Comparison of ENCODE assay signal across 8 mouse cellular contexts in genomic region chr12:86162890-86163816, GRCm38 (mm10).
DNase-seq lines count a peak whose midpoint lies in the region; ATAC-seq and TF ChIP-seq lines count a peak whose summit lies in the region.

No protein-coding gene starts in this region.

- H3K27ac ChIP-seq in kidney, embryonic 14.5 days (ENCODE audit: low read depth, low read length) = peak overlapping the region; percentile 24
- peak overlapping the region; percentile 70 for H3K27ac ChIP-seq in bone marrow macrophage, adult 2 months (ENCODE audit: insufficient read depth, low read depth, low read length)
- no peak overlapping the region for H3K27ac ChIP-seq in embryonic facial prominence, embryonic 14.5 days (replicated peaks; ENCODE audit: low read depth, low read length)
- peak overlapping the region; percentile 15; the same call in 1 of the 2 replicates for H3K27ac ChIP-seq in limb, embryonic 13.5 days
- no peak overlapping the region for H3K27ac ChIP-seq in lung, postnatal 0 days (ENCODE audit: low read length)

- no peak overlapping the region for H3K9ac ChIP-seq in kidney, embryonic 14.5 days (ENCODE audit: low read depth, low read length)
- H3K9ac ChIP-seq in embryonic facial prominence, embryonic 14.5 days (ENCODE audit: low read depth, low read length) = no peak overlapping the region
- peak overlapping the region; percentile 31; the same call in 1 of the 2 replicates for H3K9ac ChIP-seq in limb, embryonic 13.5 days
- H3K9ac ChIP-seq in lung, postnatal 0 days (replicated peaks; ENCODE audit: low read depth) = no peak overlapping the region

- 28% methylated on average over 12 of the region's 12 CpGs for WGBS in kidney, embryonic 14.5 days
- 21% methylated on average over 10 of the region's 12 CpGs for WGBS in embryonic facial prominence, embryonic 14.5 days
- WGBS in limb, embryonic 13.5 days = 25% methylated on average over 12 of the region's 12 CpGs
- WGBS in lung, postnatal 0 days = 50% methylated on average over 12 of the region's 12 CpGs

- no peaks in the 10 kb centered on the region; the same call in 1 of the 2 replicates for H3K36me3 ChIP-seq in kidney, embryonic 14.5 days (ENCODE audit: control insufficient read depth, insufficient read depth, low read length)
- 0 out of 2 replicates have a peak, but pooled peaks cover 4% of the 10 kb centered on the region for H3K36me3 ChIP-seq in embryonic facial prominence, embryonic 14.5 days (ENCODE audit: control insufficient read depth, insufficient read depth, low read length)
- H3K36me3 ChIP-seq in limb, embryonic 13.5 days = peaks cover 14% of the 10 kb centered on the region
- no peaks in the 10 kb centered on the region for H3K36me3 ChIP-seq in lung, postnatal 0 days (ENCODE audit: insufficient read depth, low read length)

- no peaks in the 10 kb centered on the region for H3K27me3 ChIP-seq in kidney, embryonic 14.5 days (ENCODE audit: control insufficient read depth, insufficient read depth, low read length)
- no peaks in the 10 kb centered on the region for H3K27me3 ChIP-seq in embryonic facial prominence, embryonic 14.5 days (replicated peaks; ENCODE audit: control insufficient read depth, insufficient read depth, low read length)
- H3K27me3 ChIP-seq in limb, embryonic 13.5 days = no peaks in the 10 kb centered on the region
- H3K27me3 ChIP-seq in lung, postnatal 0 days (replicated peaks; ENCODE audit: insufficient read depth, low read length) = no peaks in the 10 kb centered on the region

- H3K4me3 ChIP-seq in kidney, embryonic 14.5 days (ENCODE audit: low read length) = no peak overlapping the region
- H3K4me3 ChIP-seq in bone marrow macrophage, adult 2 months (ENCODE audit: insufficient read depth, low read length) = no peak overlapping the region
- no peak overlapping the region for H3K4me3 ChIP-seq in embryonic facial prominence, embryonic 14.5 days (ENCODE audit: low read depth, low read length)
- H3K4me3 ChIP-seq in limb, embryonic 13.5 days = no peak overlapping the region
- no peak overlapping the region for H3K4me3 ChIP-seq in lung, postnatal 0 days (ENCODE audit: low read depth, low read length)

- no peak for DNase-seq in kidney, adult 18-20 months
- peak; percentile 19 for DNase-seq in embryonic facial prominence, embryonic 14.5 days (ENCODE audit: low spot score)
- DNase-seq in lung, postnatal 0 days (ENCODE audit: low spot score) = no peak
- DNase-seq in left cerebral cortex, adult 11 months (ENCODE audit: low spot score) = no peak
- no peak for DNase-seq in frontal cortex, postnatal 25 days (ENCODE audit: low spot score in 2 of 2)

- H3K9me3 ChIP-seq in kidney, embryonic 14.5 days (ENCODE audit: control insufficient read depth, low read length) = 0 out of 2 replicates have a peak, but pooled peaks cover 2% of the 10 kb centered on the region
- H3K9me3 ChIP-seq in embryonic facial prominence, embryonic 14.5 days (ENCODE audit: control insufficient read depth, low read length) = no peaks in the 10 kb centered on the region
- H3K9me3 ChIP-seq in limb, embryonic 13.5 days = peaks cover 6% of the 10 kb centered on the region; the same call in 1 of the 2 replicates
- no peaks in the 10 kb centered on the region for H3K9me3 ChIP-seq in lung, postnatal 0 days (ENCODE audit: low read length)

- no peak for TF ChIP-seq EP300 in lung, postnatal 0 days (IDR thresholded peaks at IDR 0.05)

- TF ChIP-seq POLR2A in bone marrow macrophage, adult 2 months (IDR thresholded peaks at IDR 0.05; ENCODE audit: borderline replicate concordance, low read depth, low read length) = no peak

- no peak for TF ChIP-seq CTCF in bone marrow macrophage, adult 2 months (IDR thresholded peaks at IDR 0.05; ENCODE audit: low read depth, low read length)
- TF ChIP-seq CTCF in lung, postnatal 0 days (IDR thresholded peaks at IDR 0.05) = no peak

- H3K4me1 ChIP-seq in kidney, embryonic 14.5 days (ENCODE audit: control insufficient read depth, insufficient read depth, low read length) = peaks cover 14% of the 10 kb centered on the region; the same call in 1 of the 2 replicates
- H3K4me1 ChIP-seq in bone marrow macrophage, adult 2 months (ENCODE audit: control insufficient read depth, insufficient read depth, low read length) = peaks cover 42% of the 10 kb centered on the region
- peaks cover 23% of the 10 kb centered on the region for H3K4me1 ChIP-seq in embryonic facial prominence, embryonic 14.5 days (ENCODE audit: control insufficient read depth, insufficient read depth, low read length)
- peaks cover 42% of the 10 kb centered on the region for H3K4me1 ChIP-seq in limb, embryonic 13.5 days
- H3K4me1 ChIP-seq in lung, postnatal 0 days (ENCODE audit: insufficient read depth, low read depth, low read length) = no peaks in the 10 kb centered on the region

- H3K4me2 ChIP-seq in kidney, embryonic 14.5 days (replicated peaks; ENCODE audit: low read depth, low read length) = no peak overlapping the region
- H3K4me2 ChIP-seq in embryonic facial prominence, embryonic 14.5 days (ENCODE audit: low read depth, low read length) = no peak overlapping the region
- no peak overlapping the region for H3K4me2 ChIP-seq in limb, embryonic 13.5 days (replicated peaks)
- H3K4me2 ChIP-seq in lung, postnatal 0 days (replicated peaks; ENCODE audit: low read depth, low read length) = no peak overlapping the region

- no peak for ATAC-seq in kidney, embryonic 14.5 days (ENCODE audit: low FRiP score, low TSS enrichment)
- ATAC-seq in embryonic facial prominence, embryonic 14.5 days (ENCODE audit: low read depth) = no peak
- ATAC-seq in limb, embryonic 13.5 days (ENCODE audit: low FRiP score, low read depth) = no peak
- no peak for ATAC-seq in lung, postnatal 0 days

Comparison
In these comparisons a context has a peak if more than half of its experiments do, and no peak if none do; other contexts are left out.
1. H3K27ac ChIP-seq: peak in kidney, embryonic 14.5 days (single experiment), bone marrow macrophage, adult 2 months (single experiment) and limb, embryonic 13.5 days (single experiment); none in embryonic facial prominence, embryonic 14.5 days (single experiment) and lung, postnatal 0 days (single experiment).